34 mouse cellular contexts compared by ENCODE assay signal in the genomic region with DNA sequence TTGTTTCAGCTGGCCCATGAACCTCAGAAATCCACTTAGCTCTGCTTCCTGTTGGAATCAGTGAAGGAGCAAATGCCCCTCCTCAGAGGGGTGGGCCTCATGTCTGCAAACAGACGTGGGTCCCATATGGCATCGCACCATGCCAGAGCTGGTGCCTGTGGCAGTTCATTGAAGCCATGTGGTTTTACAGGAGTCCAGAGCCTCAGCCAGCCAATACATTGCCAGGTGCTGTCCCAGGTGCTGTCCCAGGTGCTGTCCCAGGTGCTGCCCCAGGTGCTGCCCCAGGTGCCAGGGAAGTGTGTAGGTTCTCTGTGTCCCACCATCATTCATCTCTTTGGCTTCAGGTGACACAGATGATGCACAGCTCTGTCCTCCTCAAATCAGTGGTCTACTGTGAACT. TPM values are rescaled to one million over a fixed set of nuclear protein-coding genes. Genes with fewer than 3 reads are reported as not detected.
DNase-seq lines count a peak whose midpoint lies in the region; ATAC-seq and TF ChIP-seq lines count a peak whose summit lies in the region.
"Had no signal": no experiment of that assay in that cellular context is flagged by ENCODE, and none has a peak within 500 bp of the region (broad histone marks: within the 10 kb centered on the region; RNA-seq: fewer than 3 reads in every experiment).

No protein-coding gene starts in this region.

- no peak overlapping the region for H3K27ac ChIP-seq in hindbrain, postnatal 0 days
- no peak overlapping the region for H3K27ac ChIP-seq in hindbrain, embryonic 13.5 days
- no peak overlapping the region for H3K27ac ChIP-seq in limb, embryonic 11.5 days (replicated peaks; ENCODE audit: low read depth, low read length)
- H3K27ac ChIP-seq: forebrain, embryonic 13.5 days; hindbrain, embryonic 10.5 days; kidney, embryonic 15.5 days; left cerebral cortex, adult 2 months; liver, embryonic 15.5 days; lung, embryonic 15.5 days; neural tube, embryonic 12.5 days had no signal

- ATAC-seq in hindbrain, postnatal 0 days: 0 out of 2 replicates have a peak, but pooled peaks have one; percentile 27
- no peak for ATAC-seq in hindbrain, embryonic 13.5 days (ENCODE audit: low FRiP score)
- ATAC-seq in limb, embryonic 11.5 days (ENCODE audit: insufficient number of reproducible peaks, low FRiP score, low TSS enrichment, low read depth): no peak
- ATAC-seq: forebrain, embryonic 13.5 days; hindbrain, embryonic 16.5 days; intestine, embryonic 16.5 days; midbrain, embryonic 16.5 days had no signal

- H3K4me3 ChIP-seq in hindbrain, postnatal 0 days (ENCODE audit: low read length): no peak overlapping the region
- no peak overlapping the region for H3K4me3 ChIP-seq in hindbrain, embryonic 13.5 days
- H3K4me3 ChIP-seq in limb, embryonic 11.5 days (ENCODE audit: low read depth, low read length): no peak overlapping the region
- H3K4me3 ChIP-seq: forebrain, embryonic 13.5 days; hindbrain, embryonic 10.5 days; kidney, embryonic 15.5 days; left cerebral cortex, adult 2 months; liver, embryonic 15.5 days; lung, embryonic 15.5 days; neural tube, embryonic 12.5 days had no signal

- no peak for TF ChIP-seq CTCF in hindbrain, postnatal 0 days (IDR thresholded peaks at IDR 0.05; ENCODE audit: low read depth)

- intact Hi-C loops in gastrocnemius, postnatal 36 days (cut with DNase I): no loop called here

- no peaks in the 10 kb centered on the region for H3K36me3 ChIP-seq in hindbrain, postnatal 0 days (ENCODE audit: insufficient read depth, low read length)
- no peaks in the 10 kb centered on the region for H3K36me3 ChIP-seq in hindbrain, embryonic 13.5 days
- no peaks in the 10 kb centered on the region for H3K36me3 ChIP-seq in limb, embryonic 11.5 days (ENCODE audit: control insufficient read depth, insufficient read depth, low read length)
- H3K36me3 ChIP-seq: hindbrain, embryonic 10.5 days; kidney, embryonic 15.5 days; liver, embryonic 15.5 days; lung, embryonic 15.5 days; neural tube, embryonic 12.5 days had no signal

- H3K27me3 ChIP-seq in hindbrain, postnatal 0 days (ENCODE audit: insufficient read depth, low read length): no peaks in the 10 kb centered on the region
- H3K27me3 ChIP-seq in hindbrain, embryonic 13.5 days: peaks cover 7% of the 10 kb centered on the region; the same call in 1 of the 2 replicates
- no peaks in the 10 kb centered on the region for H3K27me3 ChIP-seq in limb, embryonic 11.5 days (ENCODE audit: control insufficient read depth, insufficient read depth, low read length)
- H3K27me3 ChIP-seq: liver, embryonic 15.5 days; lung, embryonic 15.5 days; neural tube, embryonic 12.5 days had no signal

- peak; percentile 10 for DNase-seq in hindbrain, postnatal 0 days (ENCODE audit: low spot score)
- DNase-seq in layer of hippocampus, postnatal 10 days (ENCODE audit: low spot score in 2 of 2): peak; percentile 32 to 35
- DNase-seq in layer of hippocampus, adult 9-11 months: no peak
- DNase-seq in ZHBTc4 (ENCODE audit: low read depth, low spot score): peak; percentile 30
- DNase-seq in limb, embryonic 11.5 days (ENCODE audit: low spot score): peak; percentile 41
- DNase-seq in yolk sac, embryonic 10.5 days (ENCODE audit: low spot score): no peak
- DNase-seq in gastrocnemius, postnatal 36 days: no peak
- DNase-seq: adrenal gland, adult 8-10 months; cerebellum, adult 11 months; cerebellum, postnatal 25 days; gastrocnemius, postnatal 10 days; heart, postnatal 14 days; liver; lung, postnatal 36 days; right cerebral cortex, adult 18-20 months; spleen, adult 18-20 months; thymus, adult 2 months; thymus, postnatal 4 days had no signal

- peaks cover 3% of the 10 kb centered on the region; the same call in 1 of the 2 replicates for H3K9me3 ChIP-seq in hindbrain, postnatal 0 days (ENCODE audit: low read length)
- no peaks in the 10 kb centered on the region for H3K9me3 ChIP-seq in hindbrain, embryonic 13.5 days
- H3K9me3 ChIP-seq in limb, embryonic 11.5 days (ENCODE audit: control insufficient read depth, low read length): no peaks in the 10 kb centered on the region
- H3K9me3 ChIP-seq: forebrain, embryonic 13.5 days; hindbrain, embryonic 10.5 days; kidney, embryonic 15.5 days; liver, embryonic 15.5 days; lung, embryonic 15.5 days; neural tube, embryonic 12.5 days had no signal

- 65% methylated on average over 2 of the region's 2 CpGs for WGBS in hindbrain, postnatal 0 days
- WGBS in hindbrain, embryonic 13.5 days: 66% methylated on average over 2 of the region's 2 CpGs
- 48% methylated on average over 2 of the region's 2 CpGs for WGBS in limb, embryonic 11.5 days

- no peak overlapping the region for H3K4me2 ChIP-seq in hindbrain, postnatal 0 days (ENCODE audit: low read depth, low read length)
- no peak overlapping the region for H3K4me2 ChIP-seq in hindbrain, embryonic 13.5 days
- no peak overlapping the region for H3K4me2 ChIP-seq in limb, embryonic 11.5 days (ENCODE audit: low read depth, severe bottlenecking)
- H3K4me2 ChIP-seq: forebrain, embryonic 13.5 days; kidney, embryonic 15.5 days; liver, embryonic 15.5 days; lung, embryonic 15.5 days; midbrain, embryonic 11.5 days; neural tube, embryonic 12.5 days had no signal

- H3K4me1 ChIP-seq in hindbrain, postnatal 0 days (ENCODE audit: insufficient read depth, low read length): no peaks in the 10 kb centered on the region
- no peaks in the 10 kb centered on the region for H3K4me1 ChIP-seq in hindbrain, embryonic 13.5 days (replicated peaks)
- no peaks in the 10 kb centered on the region for H3K4me1 ChIP-seq in limb, embryonic 11.5 days (ENCODE audit: control insufficient read depth, insufficient read depth, low read length)
- H3K4me1 ChIP-seq: forebrain, embryonic 13.5 days; hindbrain, embryonic 10.5 days; kidney, embryonic 15.5 days; liver, embryonic 15.5 days; lung, embryonic 15.5 days; neural tube, embryonic 12.5 days had no signal

- no peak overlapping the region for H3K9ac ChIP-seq in hindbrain, postnatal 0 days (replicated peaks; ENCODE audit: low read length)
- no peak overlapping the region for H3K9ac ChIP-seq in hindbrain, embryonic 13.5 days
- H3K9ac ChIP-seq in limb, embryonic 11.5 days (ENCODE audit: low read length): no peak overlapping the region
- H3K9ac ChIP-seq: forebrain, embryonic 13.5 days; kidney, embryonic 15.5 days; liver, embryonic 15.5 days; lung, embryonic 15.5 days; neural tube, embryonic 12.5 days had no signal

RNA-seq across cellular contexts. Expression of a gene that starts 13.8 kb away (rescaled TPM):
- total RNA-seq in hindbrain, postnatal 0 days (2014; rRNA removed): 1.2 and 7.6 TPM in 2 replicates
- polyA plus RNA-seq in hindbrain, postnatal 0 days (2015; fragmentation: Nextera tagmentation; extraction: Ambion mirVana): 0.49 and 0.95 TPM in 2 replicates
- 0.60 and 0.79 TPM in 2 replicates for polyA plus RNA-seq in hindbrain, embryonic 13.5 days (2015; fragmentation: Nextera tagmentation; extraction: Ambion mirVana)
- total RNA-seq in layer of hippocampus, postnatal 10 days (2021): 1 to 10 TPM; 2.3 to 2.4 TPM
- polyA plus RNA-seq in limb, embryonic 11.5 days (2014; fragmentation: Nextera tagmentation; extraction: Ambion mirVana): 0.04 TPM in 1 of 2 replicates, not detected in the other
- total RNA-seq in gastrocnemius, postnatal 36 days (2021): 10 to 100 TPM; 21.8 to 26.9 TPM
- total RNA-seq: adrenal gland, adult 8-10 months; granulocyte monocyte progenitor cell, adult 5-6 weeks; megakaryocyte, adult 5-6 weeks; MEL had no signal
- polyA plus RNA-seq: embryonic facial prominence, embryonic 11.5 days; intestine, embryonic 16.5 days; liver, embryonic 15.5 days had no signal

Comparison
In these comparisons a context has a peak if more than half of its experiments do, and no peak if none do; other contexts are left out.
1. DNase-seq: peak in hindbrain, postnatal 0 days (single experiment), layer of hippocampus, postnatal 10 days (2 of 2), ZHBTc4 (single experiment) and limb, embryonic 11.5 days (single experiment); none in layer of hippocampus, adult 9-11 months (single experiment), yolk sac, embryonic 10.5 days (single experiment) and gastrocnemius, postnatal 36 days (0 of 2).